Mouse (Mus musculus) heart, postnatal 36 days (tissue): ENCODE data around the gene Cdca7. TPM values are rescaled to one million over a fixed set of nuclear protein-coding genes. Genes with fewer than 3 reads are reported as not detected.

ENCODE experiments used
- total RNA-seq, 2 experiments: library from RNA; stranded (reverse); gene quantifications; 2 replicates each; pipeline ENCODE4 v1.2.3; 2021

Gene Cdca7
- total RNA-seq, 2 experiments from 2014 or later: 1.9 to 2.0 TPM

Other genes with a start within 250 kb of the Cdca7 start
- 100 to 1,000 TPM; 286 to 292 TPM for gene Map3k20, start 190.5 kb upstream of the Cdca7 start, total RNA-seq